Comparison of ENCODE assay signal across 11 mouse cellular contexts in genomic region chr13:45165159-45165558, GRCm38 (mm10).
A peak's percentile ranks its signal among the peaks of the same experiment; 100 is the strongest.
DNase-seq lines count a peak whose midpoint lies in the region; TF ChIP-seq lines count a peak whose summit lies in the region.
"Had no signal": no experiment of that assay in that cellular context is flagged by ENCODE, and none has a peak within 500 bp of the region (broad histone marks: within the 10 kb centered on the region; RNA-seq: fewer than 3 reads in every experiment).

No protein-coding gene starts in this region.

- no peaks in the 10 kb centered on the region for H3K4me1 ChIP-seq in cortical plate, adult 2 months (ENCODE audit: control insufficient read depth, insufficient read depth, low read length)
- H3K4me1 ChIP-seq: stomach, embryonic 15.5 days had no signal

- no peak overlapping the region for H3K27ac ChIP-seq in left cerebral cortex, adult 2 months
- no peak overlapping the region for H3K27ac ChIP-seq in cortical plate, adult 2 months (ENCODE audit: insufficient read depth, low read length)
- H3K27ac ChIP-seq: limb, embryonic 12.5 days; stomach, embryonic 15.5 days had no signal

- intact Hi-C loops in left cerebral cortex, adult 2 months (cut with DNase I), result no loop called here

- peak; percentile 28 to 41 for DNase-seq in cerebellum, postnatal 10 days
- no peak for DNase-seq in cerebellum, adult 18-20 months
- DNase-seq in left cerebral cortex, adult 2 months (ENCODE audit: extremely low spot score in 1 of 2, low spot score in 2 of 2), result no peak
- no peak for DNase-seq in left cerebral cortex, adult 11 months (ENCODE audit: low spot score)
- peak; percentile 43 for DNase-seq in 416B (ENCODE audit: low read depth)
- DNase-seq in c-Kit-positive CD71-positive TER-119-positive erythroid progenitor cells, embryonic 14.5 days (ENCODE audit: low spot score), result no peak
- no peak for DNase-seq in cerebellum, adult 11 months
- DNase-seq: gastrocnemius, postnatal 10 days had no signal

- no peak overlapping the region for H3K4me3 ChIP-seq in left cerebral cortex, adult 2 months
- H3K4me3 ChIP-seq in cortical plate, adult 2 months (ENCODE audit: insufficient read depth, low read length), result no peak overlapping the region
- H3K4me3 ChIP-seq: limb, embryonic 12.5 days; stomach, embryonic 15.5 days had no signal

- peak; percentile 12; the same call in 1 of the 2 replicates for TF ChIP-seq CTCF in left cerebral cortex, adult 2 months (IDR thresholded peaks at IDR 0.05)
- 0 out of 2 replicates have a peak, but pooled peaks have one; percentile 12 for TF ChIP-seq CTCF in cortical plate, adult 2 months (IDR thresholded peaks at IDR 0.05; ENCODE audit: extremely low read depth, insufficient read depth, low read length)

- no peak for TF ChIP-seq POLR2A in cortical plate, adult 2 months (IDR thresholded peaks at IDR 0.05; ENCODE audit: extremely low read depth, insufficient read depth, low read length)

Comparison
In these comparisons a context has a peak if more than half of its experiments do, and no peak if none do; other contexts are left out.
1. DNase-seq: peak in cerebellum, postnatal 10 days (2 of 2) and 416B (single experiment); none in cerebellum, adult 18-20 months (0 of 2), left cerebral cortex, adult 2 months (0 of 2), left cerebral cortex, adult 11 months (single experiment), c-Kit-positive CD71-positive TER-119-positive erythroid progenitor cells, embryonic 14.5 days (single experiment) and cerebellum, adult 11 months (single experiment).